Mouse (Mus musculus): Measurements from ENCODE around the gene Nr1d1. TPM values are rescaled to one million over a fixed set of nuclear protein-coding genes. Genes with fewer than 3 reads are reported as not detected.

The Nr1d1 gene
- 2.3 and 2.7 TPM in 2 replicates for polyA plus RNA-seq (2015; fragmentation: Nextera tagmentation; extraction: Ambion mirVana)

- Histone ChIP-seq H3K36me3 (ENCODE audit: control insufficient read depth, insufficient read depth, low read length) (no peaks in the 10 kb centered on the region), H3K9ac (ENCODE audit: low read depth, low read length) (peak within 1 kb of the TSS; percentile 66), H3K4me1 (ENCODE audit: control insufficient read depth, insufficient read depth, low read length) (peaks cover 64% of the 10 kb centered on the region), H3K4me2 (ENCODE audit: low read depth, low read length) (peak within 1 kb of the TSS; percentile 88), H3K27me3 (replicated peaks; ENCODE audit: control insufficient read depth, insufficient read depth, low read length) (no peaks in the 10 kb centered on the region), H3K27ac (ENCODE audit: low read length) (peak within 1 kb of the TSS; percentile 90), H3K9me3 (ENCODE audit: control insufficient read depth, low read length) (no peaks in the 10 kb centered on the region), H3K4me3 (ENCODE audit: low read length) (peak within 1 kb of the TSS; percentile 47)
- peak; percentile 3; the same call in 1 of the 2 replicates for ATAC-seq
- under 1% methylated on average over 22 of the region's 22 CpGs for WGBS
Observed at GRCm38 (mm10) chr11:98774582-98775347, at the start of gene Nr1d1. Gene Nr1d1 (minus strand): TSS chr11:98775333.

GRCm38 (mm10) chr11:98820968-98821367 is 45.8 kb upstream of the Nr1d1 start:
- WGBS = 93% methylated on average over 5 of the region's 5 CpGs
- Histone ChIP-seq H3K9ac (ENCODE audit: low read depth, low read length) (no peak overlapping the region), H3K27ac (ENCODE audit: low read length) (no peak overlapping the region), H3K36me3 (ENCODE audit: control insufficient read depth, insufficient read depth, low read length) (peaks cover 20% of the 10 kb centered on the region), H3K27me3 (replicated peaks; ENCODE audit: control insufficient read depth, insufficient read depth, low read length) (no peaks in the 10 kb centered on the region), H3K4me2 (ENCODE audit: low read depth, low read length) (no peak overlapping the region), H3K9me3 (ENCODE audit: control insufficient read depth, low read length) (no peaks in the 10 kb centered on the region), H3K4me1 (ENCODE audit: control insufficient read depth, insufficient read depth, low read length) (no peaks in the 10 kb centered on the region), H3K4me3 (ENCODE audit: low read length) (no peak overlapping the region)
- ATAC-seq = no peak

- no peaks in the 10 kb centered on the region for H3K27me3 ChIP-seq (replicated peaks; ENCODE audit: control insufficient read depth, insufficient read depth, low read length)
- no peaks in the 10 kb centered on the region for H3K9me3 ChIP-seq (ENCODE audit: control insufficient read depth, low read length)
- no peaks in the 10 kb centered on the region for H3K4me1 ChIP-seq (ENCODE audit: control insufficient read depth, insufficient read depth, low read length)
- no peak overlapping the region for H3K4me3 ChIP-seq (ENCODE audit: low read length)
- no peak overlapping the region for H3K27ac ChIP-seq (ENCODE audit: low read length)
- ATAC-seq = no peak
- H3K9ac ChIP-seq (ENCODE audit: low read depth, low read length) = no peak overlapping the region
- 89% methylated on average over 1 of the region's 1 CpGs for whole genome bisulfite sequencing
- no peak overlapping the region for H3K4me2 ChIP-seq (ENCODE audit: low read depth, low read length)
- peaks cover 8% of the 10 kb centered on the region for H3K36me3 ChIP-seq (ENCODE audit: control insufficient read depth, insufficient read depth, low read length)
Observed at GRCm38 (mm10) chr11:98816706-98817239, 41.6 kb upstream of the Nr1d1 start.

- Histone ChIP-seq H3K4me3 (ENCODE audit: low read length) (peak overlapping the region; percentile 87), H3K27ac (ENCODE audit: low read length) (no peak overlapping the region), H3K9me3 (ENCODE audit: control insufficient read depth, low read length) (no peaks in the 10 kb centered on the region), H3K9ac (ENCODE audit: low read depth, low read length) (peak overlapping the region; percentile 97; the same call in 1 of the 2 replicates), H3K4me2 (ENCODE audit: low read depth, low read length) (peak overlapping the region; percentile 90), H3K36me3 (ENCODE audit: control insufficient read depth, insufficient read depth, low read length) (0 out of 2 replicates have a peak, but pooled peaks cover 4% of the 10 kb centered on the region), H3K27me3 (replicated peaks; ENCODE audit: control insufficient read depth, insufficient read depth, low read length) (no peaks in the 10 kb centered on the region), H3K4me1 (ENCODE audit: control insufficient read depth, insufficient read depth, low read length) (peaks cover 9% of the 10 kb centered on the region)
- no peak for ATAC-seq
- 59% methylated on average over 7 of the region's 7 CpGs for WGBS
Observed at GRCm38 (mm10) chr11:98810686-98811085, 35.6 kb upstream of the Nr1d1 start.

GRCm38 (mm10) chr11:98809457-98810290 is 34.5 kb upstream of the Nr1d1 start:
- H3K36me3 ChIP-seq (ENCODE audit: control insufficient read depth, insufficient read depth, low read length) = 0 out of 2 replicates have a peak, but pooled peaks cover 5% of the 10 kb centered on the region
- peak overlapping the region; percentile 87 for H3K4me3 ChIP-seq (ENCODE audit: low read length)
- H3K27me3 ChIP-seq (replicated peaks; ENCODE audit: control insufficient read depth, insufficient read depth, low read length) = no peaks in the 10 kb centered on the region
- H3K9ac ChIP-seq (ENCODE audit: low read depth, low read length) = peak overlapping the region; percentile 97
- under 1% methylated on average over 82 of the region's 84 CpGs for WGBS
- peak overlapping the region; percentile 99 for H3K27ac ChIP-seq (ENCODE audit: low read length)
- H3K4me1 ChIP-seq (ENCODE audit: control insufficient read depth, insufficient read depth, low read length) = peaks cover 9% of the 10 kb centered on the region
- H3K4me2 ChIP-seq (ENCODE audit: low read depth, low read length) = peak overlapping the region; percentile 90
- ATAC-seq = peak; percentile 100
- H3K9me3 ChIP-seq (ENCODE audit: control insufficient read depth, low read length) = no peaks in the 10 kb centered on the region

GRCm38 (mm10) chr11:98808417-98808816 is 33.3 kb upstream of the Nr1d1 start:
- 74% methylated on average over 2 of the region's 2 CpGs for WGBS
- Histone ChIP-seq H3K9me3 (ENCODE audit: control insufficient read depth, low read length) (no peaks in the 10 kb centered on the region), H3K4me3 (ENCODE audit: low read length) (no peak overlapping the region), H3K27ac (ENCODE audit: low read length) (no peak overlapping the region), H3K36me3 (ENCODE audit: control insufficient read depth, insufficient read depth, low read length) (peaks cover 13% of the 10 kb centered on the region), H3K4me2 (ENCODE audit: low read depth, low read length) (no peak overlapping the region), H3K9ac (ENCODE audit: low read depth, low read length) (peak overlapping the region; percentile 97), H3K4me1 (ENCODE audit: control insufficient read depth, insufficient read depth, low read length) (peaks cover 9% of the 10 kb centered on the region), H3K27me3 (replicated peaks; ENCODE audit: control insufficient read depth, insufficient read depth, low read length) (no peaks in the 10 kb centered on the region)
- no peak for ATAC-seq

GRCm38 (mm10) chr11:98804605-98805004 is 29.5 kb upstream of the Nr1d1 start, which contains the start of gene Casc3:
Gene Casc3 (plus strand): TSS chr11:98804905.
- H3K27ac ChIP-seq (ENCODE audit: low read length) = no peak within 1 kb of the TSS
- no peaks in the 10 kb centered on the region for H3K9me3 ChIP-seq (ENCODE audit: control insufficient read depth, low read length)
- H3K36me3 ChIP-seq (ENCODE audit: control insufficient read depth, insufficient read depth, low read length) = peaks cover 19% of the 10 kb centered on the region
- H3K9ac ChIP-seq (ENCODE audit: low read depth, low read length) = no peak within 1 kb of the TSS
- peaks cover 2% of the 10 kb centered on the region; the same call in 1 of the 2 replicates for H3K4me1 ChIP-seq (ENCODE audit: control insufficient read depth, insufficient read depth, low read length)
- H3K27me3 ChIP-seq (replicated peaks; ENCODE audit: control insufficient read depth, insufficient read depth, low read length) = no peaks in the 10 kb centered on the region
- no peak within 1 kb of the TSS for H3K4me3 ChIP-seq (ENCODE audit: low read length)
- no peak within 1 kb of the TSS for H3K4me2 ChIP-seq (ENCODE audit: low read depth, low read length)
- no peak for ATAC-seq
- 92% methylated on average over 5 of the region's 5 CpGs for WGBS

- peak overlapping the region; percentile 99 for H3K9ac ChIP-seq (ENCODE audit: low read depth, low read length)
- H3K4me2 ChIP-seq (ENCODE audit: low read depth, low read length) = peak overlapping the region; percentile 87
- no peak for ATAC-seq
- H3K36me3 ChIP-seq (ENCODE audit: control insufficient read depth, insufficient read depth, low read length) = peaks cover 9% of the 10 kb centered on the region
- H3K27me3 ChIP-seq (replicated peaks; ENCODE audit: control insufficient read depth, insufficient read depth, low read length) = no peaks in the 10 kb centered on the region
- H3K9me3 ChIP-seq (ENCODE audit: control insufficient read depth, low read length) = no peaks in the 10 kb centered on the region
- peak overlapping the region; percentile 100 for H3K4me3 ChIP-seq (ENCODE audit: low read length)
- peak overlapping the region; percentile 20; the same call in 1 of the 2 replicates for H3K27ac ChIP-seq (ENCODE audit: low read length)
- WGBS = 51% methylated on average over 4 of the region's 4 CpGs
- peaks cover 23% of the 10 kb centered on the region for H3K4me1 ChIP-seq (ENCODE audit: control insufficient read depth, insufficient read depth, low read length)
Observed at GRCm38 (mm10) chr11:98797909-98798308, 22.8 kb upstream of the Nr1d1 start.

GRCm38 (mm10) chr11:98797306-98797705 is 22.2 kb upstream of the Nr1d1 start:
- Histone ChIP-seq H3K4me2 (ENCODE audit: low read depth, low read length) (peak overlapping the region; percentile 87), H3K27me3 (replicated peaks; ENCODE audit: control insufficient read depth, insufficient read depth, low read length) (no peaks in the 10 kb centered on the region), H3K36me3 (ENCODE audit: control insufficient read depth, insufficient read depth, low read length) (peaks cover 9% of the 10 kb centered on the region), H3K4me1 (ENCODE audit: control insufficient read depth, insufficient read depth, low read length) (peaks cover 23% of the 10 kb centered on the region), H3K27ac (ENCODE audit: low read length) (peak overlapping the region; percentile 35; the same call in 1 of the 2 replicates), H3K9me3 (ENCODE audit: control insufficient read depth, low read length) (no peaks in the 10 kb centered on the region), H3K9ac (ENCODE audit: low read depth, low read length) (peak overlapping the region; percentile 99), H3K4me3 (ENCODE audit: low read length) (peak overlapping the region; percentile 100)
- 5% methylated on average over 5 of the region's 5 CpGs for WGBS
- ATAC-seq = no peak

Measured in intestine, embryonic 16.5 days (tissue).